Mouse (Mus musculus) heart, postnatal 36 days (tissue): ENCODE results near the gene Ctnnal1. TPM values are rescaled to one million over a fixed set of nuclear protein-coding genes. Genes with fewer than 3 reads are reported as not detected.
A peak's percentile ranks its signal among the peaks of the same experiment; 100 is the strongest.

Experiments
- DNase-seq, 2 experiments: peaks; one replicate each; pipeline ENCODE4 v3.0.0; 2021 to 2022
- intact Hi-C: fragments of 180-260 bp; cut with DNase I; formaldehyde crosslinking; loops from one replicate; pipeline ENCODE4 v1.15.1; 2025
- total RNA-seq, 2 experiments: library from RNA; stranded (reverse); gene quantifications; 2 replicates each; pipeline ENCODE4 v1.2.3; 2021

Ctnnal1 gene
- total RNA-seq, 2 experiments from 2014 or later = 22.3 to 32.9 TPM

GRCm38 (mm10) chr4:56864417-56865001 lies 479 bp downstream of the Ctnnal1 start:
- DNase-seq = peak; percentile 51 to 64
- intact Hi-C loops = no loop called here

DNA sequence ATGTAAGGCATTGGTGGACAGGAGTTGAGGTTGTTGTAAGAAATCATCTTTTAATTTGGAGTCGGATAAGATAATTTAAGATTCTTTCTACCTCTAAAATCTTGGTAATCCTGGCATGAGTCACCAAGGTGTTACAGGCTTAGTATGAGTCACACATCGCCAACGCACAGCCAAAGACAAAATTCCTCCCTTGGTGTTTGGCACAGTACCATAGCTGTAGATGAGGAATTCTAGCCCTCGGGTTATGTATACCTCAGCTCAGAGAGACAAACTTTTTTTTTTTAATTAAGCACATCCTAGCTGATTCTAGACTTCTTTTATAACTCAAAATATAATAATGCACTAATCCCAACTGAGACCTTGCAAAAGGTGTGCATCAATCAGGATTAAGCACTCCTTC lies 972 bp downstream of the Ctnnal1 start:
- no peak for DNase-seq
- intact Hi-C loops = no loop called here

DNA sequence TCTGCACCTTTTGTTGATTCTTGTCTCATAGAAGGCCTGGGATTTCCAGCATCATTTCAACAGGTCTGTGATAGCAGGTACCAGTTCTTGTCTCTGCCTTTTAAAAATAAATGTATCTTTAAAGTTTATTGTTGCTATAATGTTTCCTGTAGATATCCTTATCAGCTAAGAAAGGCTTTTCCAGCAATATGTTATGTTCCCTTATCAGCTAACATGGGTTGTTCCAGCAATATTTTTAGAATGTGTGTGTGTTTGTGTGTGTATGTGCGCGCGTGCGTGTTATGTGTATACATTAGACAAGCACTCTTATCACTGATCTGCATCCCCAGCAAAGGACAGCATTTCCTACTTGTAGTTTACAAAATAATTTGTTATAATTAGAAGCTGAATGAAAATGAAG lies 3.4 kb downstream of the Ctnnal1 start:
- DNase-seq = no peak
- intact Hi-C loops = no loop called here

DNA sequence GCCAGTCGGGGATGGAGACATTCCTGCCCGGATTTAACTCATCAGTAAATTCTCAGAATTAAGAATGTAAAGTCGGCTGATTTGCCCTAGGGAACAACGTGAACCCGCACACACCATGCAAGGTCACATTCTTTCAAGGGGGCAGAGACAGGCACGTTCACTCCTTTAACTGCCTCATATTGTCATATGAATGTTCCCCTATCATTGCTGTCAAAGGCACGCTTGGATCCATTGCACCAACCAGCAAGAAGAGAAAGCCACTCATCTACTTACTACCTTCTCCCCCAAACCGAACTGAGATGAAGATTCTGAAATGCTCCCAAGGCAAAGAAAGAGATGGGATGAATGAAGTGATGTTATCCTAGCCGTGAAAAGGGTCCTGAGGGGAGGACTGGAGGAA lies 6.3 kb downstream of the Ctnnal1 start:
- intact Hi-C loops = no loop called here
- no peak for DNase-seq

GRCm38 (mm10) chr4:56856371-56856949 lies 8.5 kb downstream of the Ctnnal1 start:
- intact Hi-C loops = no loop called here
- DNase-seq = no peak

DNA sequence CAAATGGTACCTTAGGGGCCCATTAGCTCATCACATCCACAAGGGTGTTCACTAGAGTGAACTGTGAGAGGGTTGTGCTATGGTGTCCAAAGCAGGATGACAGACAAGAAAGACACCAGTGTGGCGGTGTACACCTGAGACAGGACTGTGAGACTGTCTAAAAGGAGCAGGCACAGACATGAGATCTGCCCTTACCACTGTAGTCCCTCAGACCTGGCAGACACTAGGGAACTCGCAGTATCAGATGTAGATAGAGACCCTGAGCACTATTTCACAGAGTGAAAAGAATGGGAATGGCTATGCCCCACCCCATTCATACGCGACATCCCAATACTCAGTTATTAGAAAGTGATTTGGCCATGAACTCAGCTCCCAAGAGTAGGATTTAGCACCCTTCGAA lies 9.1 kb downstream of the Ctnnal1 start:
- no peak for DNase-seq
- intact Hi-C loops = no loop called here

GRCm38 (mm10) chr4:56850724-56851123 lies 14.3 kb downstream of the Ctnnal1 start:
- intact Hi-C loops = no loop called here
- no peak for DNase-seq

DNA sequence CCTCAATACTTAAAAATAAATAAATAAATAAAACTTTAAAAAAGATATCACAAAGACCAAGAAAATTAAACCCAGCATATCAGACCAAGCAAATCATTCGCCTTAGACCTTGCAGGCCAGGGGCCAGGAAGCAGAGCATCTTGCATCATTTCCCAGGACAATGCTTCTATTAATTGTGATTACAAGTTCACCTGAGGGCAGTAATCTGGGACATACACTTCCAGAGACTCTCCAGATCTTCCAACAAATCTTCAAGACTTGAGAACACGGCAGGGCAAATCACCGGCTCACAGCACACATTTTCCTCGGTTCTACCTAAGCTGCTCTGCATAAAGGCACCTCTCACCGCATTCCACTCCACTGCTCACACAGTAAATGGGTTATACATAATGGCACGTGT lies 16.9 kb downstream of the Ctnnal1 start:
- intact Hi-C loops = no loop called here

GRCm38 (mm10) chr4:56847400-56847799 lies 17.6 kb downstream of the Ctnnal1 start:
- no peak for DNase-seq
- intact Hi-C loops = no loop called here

More for the DNA sequence above, 16.9 kb downstream of the Ctnnal1 start:
- no peak for DNase-seq

DNA sequence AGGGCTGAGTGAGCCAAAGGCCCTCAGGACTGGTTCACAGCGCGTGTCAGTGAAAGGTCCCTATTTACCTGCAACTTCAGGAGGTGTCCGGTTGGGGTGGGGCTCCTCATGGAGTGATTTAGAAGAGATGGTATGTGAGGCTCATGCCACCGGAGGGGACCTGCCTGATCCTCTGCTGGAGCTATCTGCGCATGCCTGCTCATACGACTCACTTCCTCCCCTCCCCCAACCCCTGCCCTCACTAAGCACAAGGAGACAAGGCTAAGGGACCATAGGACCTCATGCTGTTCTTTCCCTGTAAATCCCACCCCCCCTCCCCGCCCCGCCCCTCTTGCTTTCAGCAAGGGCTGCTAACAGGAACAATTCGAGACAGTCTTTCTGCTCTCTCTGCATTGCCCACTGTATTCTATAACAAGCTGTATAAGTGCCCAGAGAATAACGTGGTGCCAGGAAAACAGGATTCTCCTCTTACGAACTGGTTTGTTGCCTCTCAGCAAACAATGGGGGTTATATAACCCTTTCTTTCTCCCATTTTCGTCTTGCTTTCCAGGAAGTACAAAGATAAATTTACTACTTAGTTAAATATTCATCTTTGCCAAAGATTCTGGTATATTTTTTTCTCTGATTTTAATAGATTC lies 19.0 kb downstream of the Ctnnal1 start:
- intact Hi-C loops = no loop called here
- no peak for DNase-seq

GRCm38 (mm10) chr4:56844911-56845310 lies 20.1 kb downstream of the Ctnnal1 start:
- intact Hi-C loops = no loop called here
- no peak for DNase-seq

GRCm38 (mm10) chr4:56843963-56844362 lies 21.0 kb downstream of the Ctnnal1 start:
- DNase-seq = no peak
- intact Hi-C loops = no loop called here

- DNase-seq = no peak
These were observed 22.5 kb downstream of the Ctnnal1 start for GRCm38 (mm10) chr4:56842501-56842900.

DNA sequence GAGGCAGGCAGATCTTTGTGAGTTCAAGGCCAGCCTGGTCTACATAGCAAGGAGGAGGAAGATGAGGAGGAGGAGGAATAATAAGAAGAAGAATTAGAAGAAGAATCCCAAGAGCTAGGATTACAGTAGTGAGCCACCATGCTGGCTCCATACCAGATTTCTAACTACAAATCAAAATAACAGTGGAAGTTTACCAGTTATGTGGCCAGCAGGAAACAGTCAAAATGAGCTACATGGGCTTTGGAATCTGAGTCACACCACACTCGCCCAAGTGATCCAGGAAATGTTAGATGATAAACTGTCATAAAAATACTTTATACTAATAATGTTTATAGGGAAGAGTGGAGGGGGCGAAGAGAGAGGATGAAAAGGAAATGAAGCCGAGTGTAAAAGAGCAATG lies 24.7 kb downstream of the Ctnnal1 start:
- DNase-seq = no peak
- intact Hi-C loops = no loop called here

More at GRCm38 (mm10) chr4:56842501-56842900, 22.5 kb downstream of the Ctnnal1 start:
- intact Hi-C loops = no loop called here

DNA sequence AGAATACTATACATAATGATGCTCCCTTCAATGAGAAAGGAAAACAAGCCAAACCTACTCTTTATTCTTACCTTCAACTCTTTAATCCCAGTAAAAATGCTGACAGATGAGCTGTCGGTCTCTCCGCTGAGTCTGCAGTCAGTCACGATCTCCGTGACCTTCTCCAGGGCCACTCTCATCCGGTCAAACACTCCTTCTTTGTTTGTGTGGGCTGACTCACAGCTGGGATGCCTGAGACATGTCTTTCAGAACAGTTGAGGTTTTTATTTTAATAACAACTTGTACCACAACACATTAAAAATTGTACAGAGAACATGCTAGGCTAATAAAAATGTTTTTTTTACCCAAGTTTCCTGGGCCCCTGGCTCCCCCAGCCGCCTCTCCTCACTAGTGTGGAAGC lies 27.3 kb downstream of the Ctnnal1 start:
- DNase-seq = no peak
- intact Hi-C loops = no loop called here

DNA sequence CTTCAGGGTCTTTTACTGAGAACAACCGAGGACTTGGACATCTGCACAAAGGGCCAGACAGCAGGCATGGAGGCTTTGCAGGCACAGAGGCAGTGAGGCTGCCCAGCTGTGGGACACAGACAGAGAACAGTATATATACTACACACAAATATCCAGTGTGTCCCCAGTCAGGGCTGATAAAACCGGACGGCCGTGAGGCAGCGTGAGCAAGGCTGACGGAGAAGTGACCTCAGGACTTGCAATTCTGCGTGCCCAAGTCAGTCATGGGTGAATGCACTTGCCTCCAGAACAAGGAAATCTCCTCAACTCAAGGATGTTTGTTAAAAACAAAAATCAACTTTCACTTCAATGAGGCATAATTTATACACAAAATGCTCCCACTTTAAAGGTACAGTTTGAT lies 33.0 kb downstream of the Ctnnal1 start:
- intact Hi-C loops = no loop called here
- DNase-seq = no peak

- intact Hi-C loops = no loop called here
- peak in 1 of 2 experiments; percentile 15 for DNase-seq
These were observed 33.9 kb downstream of the Ctnnal1 start for GRCm38 (mm10) chr4:56831013-56831609.

- DNase-seq = peak; percentile 26 to 27
- intact Hi-C loops = no loop called here
These were observed 35.5 kb downstream of the Ctnnal1 start for GRCm38 (mm10) chr4:56829511-56829921.

- intact Hi-C loops = no loop called here
- no peak for DNase-seq
These were observed 36.1 kb downstream of the Ctnnal1 start for GRCm38 (mm10) chr4:56828932-56829331.

DNA sequence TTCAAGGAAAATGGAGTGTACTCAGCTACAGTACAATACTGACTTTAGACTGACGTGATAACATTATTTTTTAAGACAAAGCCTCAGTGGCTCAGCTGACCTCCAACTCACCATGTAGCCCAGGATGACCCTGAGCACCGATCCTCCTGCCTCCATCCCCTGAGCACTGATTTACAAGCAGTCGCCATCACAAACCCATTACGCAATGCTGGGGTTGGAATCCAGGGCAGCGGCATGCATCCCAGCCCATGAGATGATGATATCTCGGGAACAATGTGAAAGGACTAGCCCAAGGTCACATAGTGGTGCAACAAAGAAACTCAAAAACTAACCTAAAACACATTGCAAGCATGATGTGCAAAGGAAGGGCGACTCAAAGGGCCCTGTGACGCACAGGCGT lies 40.8 kb downstream of the Ctnnal1 start:
- no peak for DNase-seq
- intact Hi-C loops = no loop called here

DNA sequence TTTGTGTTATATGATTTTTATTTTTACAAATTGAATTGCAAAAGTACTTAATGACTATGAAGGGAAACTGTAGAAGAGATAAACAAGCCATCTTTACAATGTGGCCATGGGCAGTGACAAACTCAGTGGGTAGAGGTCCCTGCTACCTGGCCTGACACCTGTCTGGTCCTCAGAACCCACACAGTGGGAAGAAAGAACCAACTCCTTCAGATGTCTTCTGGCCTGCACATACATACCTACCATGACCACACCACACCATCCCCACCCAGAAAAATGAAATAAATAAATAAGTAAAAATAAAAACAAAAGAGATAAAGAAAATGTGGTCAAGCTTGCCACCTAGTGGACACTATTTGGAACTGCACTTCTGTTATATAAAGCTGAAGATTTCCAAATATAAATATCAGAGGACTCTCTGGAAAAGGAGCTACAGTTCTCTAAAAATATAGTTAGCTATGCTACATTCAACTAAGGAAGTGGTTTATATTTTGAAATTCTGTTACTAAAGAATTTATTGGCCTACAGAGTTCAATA lies 44.9 kb downstream of the Ctnnal1 start:
- no peak for DNase-seq
- intact Hi-C loops = no loop called here

DNA sequence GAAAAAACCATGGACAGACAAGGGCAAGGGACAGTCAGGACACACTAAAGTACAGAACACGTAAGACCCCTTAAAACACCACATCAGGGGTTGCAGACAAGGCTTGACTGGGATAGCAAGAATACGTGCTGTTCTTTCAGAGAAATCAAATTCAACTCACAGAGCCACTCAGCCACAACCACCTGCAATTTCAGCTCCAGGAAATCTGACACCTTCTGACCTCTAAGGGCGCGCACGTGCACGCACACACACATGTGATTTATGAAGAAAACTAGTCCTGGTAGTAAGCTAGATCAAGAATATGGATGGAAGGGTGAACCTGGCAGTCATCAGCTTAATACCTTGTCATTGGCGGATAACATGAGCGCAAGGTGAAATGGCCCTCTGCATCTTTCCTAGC lies 49.9 kb downstream of the Ctnnal1 start:
- no peak for DNase-seq
- intact Hi-C loops = no loop called here
